Comparison of ENCODE assay signal across 13 mouse cellular contexts in the genomic region with DNA sequence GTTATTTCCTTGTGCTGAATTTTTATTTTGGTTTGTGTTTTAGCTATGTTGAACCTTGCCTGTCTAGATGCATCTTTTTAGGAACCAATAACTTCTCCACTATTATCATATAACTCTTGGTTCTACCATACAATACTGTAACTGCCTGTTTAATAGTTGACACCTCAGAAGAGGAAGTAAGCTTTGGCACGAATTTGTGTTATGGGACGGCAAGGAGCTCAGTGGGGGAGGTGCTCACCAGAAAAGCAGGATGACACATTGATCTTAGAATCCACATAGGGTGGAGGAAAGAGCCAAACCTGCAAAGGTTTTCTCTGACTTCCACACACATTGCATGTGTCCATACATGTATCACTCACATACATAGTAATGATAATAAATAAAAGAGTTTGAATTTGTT.
"Had no signal": no experiment of that assay in that cellular context is flagged by ENCODE, and none has a peak within 500 bp of the region (broad histone marks: within the 10 kb centered on the region; RNA-seq: fewer than 3 reads in every experiment).

No protein-coding gene starts in this region.

- ATAC-seq: midbrain, embryonic 16.5 days had no signal

- DNase-seq: lung, adult 18-20 months; lung, embryonic 14.5 days; lung, postnatal 10 days; lung, postnatal 4 days; midbrain, embryonic 14.5 days; retina, postnatal 1 day; right cerebral cortex, adult 18-20 months; right cerebral cortex, postnatal 25 days; right cerebral cortex, postnatal 4 days; spleen, adult 18-20 months; thymus, adult 18-20 months; thymus, postnatal 25 days had no signal
